Mouse (Mus musculus) midbrain, embryonic 15.5 days (tissue): Measurements from ENCODE around the gene Acbd4. TPM values are rescaled to one million over a fixed set of nuclear protein-coding genes. Genes with fewer than 3 reads are reported as not detected.
A peak's percentile ranks its signal among the peaks of the same experiment; 100 is the strongest.

Source experiments
- ATAC-seq: fragments of 200-750 bp; cut with Nextera tagmentation; replicated peaks from 2 replicates; pipeline ENCODE4 v1.8.0; 2017; ENCODE audit warnings: moderate TSS enrichment
- H3K27ac ChIP-seq: fragments of 300-500 bp; sonication (generic); 2 replicates; pipeline ENCODE4 v1.5.1; 2015; ENCODE audit warnings: mild to moderate bottlenecking, inconsistent platforms
- H3K27me3 ChIP-seq: fragments of 300-500 bp; sonication (generic); replicated peaks from 2 replicates; pipeline ENCODE4 v1.6.1; 2015; ENCODE audit warnings: inconsistent platforms
- H3K36me3 ChIP-seq: fragments of 300-500 bp; sonication (generic); replicated peaks from 2 replicates; pipeline ENCODE4 v1.6.1; 2015; ENCODE audit warnings: inconsistent platforms
- H3K4me1 ChIP-seq: fragments of 300-500 bp; sonication (generic); 2 replicates; pipeline ENCODE4 v1.6.1; 2015; ENCODE audit warnings: inconsistent platforms
- H3K4me2 ChIP-seq: fragments of 300-500 bp; sonication (generic); 2 replicates; pipeline ENCODE4 v1.6.1; 2015; ENCODE audit warnings: inconsistent platforms, mild to moderate bottlenecking, moderate library complexity
- H3K4me3 ChIP-seq: fragments of 300-500 bp; sonication (generic); 2 replicates; pipeline ENCODE4 v1.5.1; 2015; ENCODE audit warnings: mild to moderate bottlenecking, inconsistent platforms
- H3K9ac ChIP-seq: fragments of 300-500 bp; sonication (generic); 2 replicates; pipeline ENCODE4 v1.6.1; 2015; ENCODE audit warnings: mild to moderate bottlenecking, inconsistent platforms
- H3K9me3 ChIP-seq: fragments of 300-500 bp; sonication (generic); 2 replicates; pipeline ENCODE4 v1.6.1; 2016; ENCODE audit warnings: inconsistent platforms
- WGBS: fragments of 180-500 bp; shearing (Covaris S2); methylation state at CpG from one replicate; pipeline ENCODE4 v1.1.7; 2015; ENCODE audit warnings: mixed read lengths; 5-methylcytosine and 5-hydroxymethylcytosine counted together
- polyA plus RNA-seq: library from polyadenylated mRNA; unstranded; fragments of >200 nt; fragmentation: Nextera tagmentation; extraction: Ambion mirVana; gene quantifications from 2 replicates; pipeline ENCODE4 v1.2.1, GENCODE M21; 2015

Gene Acbd4
- polyA plus RNA-seq, 1 experiment from 2014 or later: 9.7 TPM

DNA sequence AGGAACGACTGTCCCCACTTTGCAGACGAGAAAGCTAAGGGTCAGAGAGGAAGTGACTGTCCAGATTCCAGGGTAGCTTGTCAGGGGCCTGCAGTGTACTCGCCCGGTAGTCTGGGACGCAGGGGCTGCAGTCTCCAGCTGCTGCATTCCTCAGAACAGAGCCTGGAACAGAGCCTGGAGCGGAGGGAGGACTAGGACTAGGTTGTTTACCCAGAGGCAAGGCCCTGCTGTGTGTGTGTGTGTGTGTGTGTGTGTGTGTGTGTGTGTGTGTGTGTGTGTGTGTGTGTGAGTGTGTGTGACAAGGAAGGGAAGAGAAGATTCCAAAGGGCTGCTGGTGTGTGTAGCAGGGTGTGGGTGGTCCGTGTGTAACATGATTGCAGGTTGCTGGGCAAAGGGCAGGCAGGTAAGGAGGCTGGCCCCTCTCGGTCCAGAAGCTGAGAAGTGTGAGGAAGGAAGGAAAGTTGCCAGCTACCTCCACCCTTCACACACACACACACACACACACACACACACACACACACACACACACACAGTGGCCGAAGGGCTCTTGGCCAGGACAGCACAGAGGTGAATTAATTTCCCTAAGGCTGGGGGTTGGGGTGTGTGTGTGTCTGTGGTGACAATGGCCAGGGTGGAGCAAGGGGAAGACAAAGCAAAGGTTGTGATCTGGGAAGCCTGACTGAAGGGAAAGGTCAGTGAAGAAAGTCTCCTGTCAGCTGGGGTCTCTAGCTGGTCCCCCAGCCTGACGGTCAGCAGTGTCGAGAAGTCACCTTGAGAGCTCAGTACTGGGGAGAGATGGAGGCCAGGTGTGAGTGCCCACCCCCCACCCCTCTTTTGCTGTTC is 39.8 kb downstream of the Acbd4 start:
- no peaks in the 10 kb centered on the region for H3K27me3 ChIP-seq
- H3K36me3 ChIP-seq: peaks cover 8% of the 10 kb centered on the region; the same call in 1 of the 2 replicates
- 39% methylated on average over 10 of the region's 11 CpGs for WGBS
- no peak overlapping the region; the same call in 1 of the 2 replicates for H3K9ac ChIP-seq
- peaks cover 22% of the 10 kb centered on the region for H3K4me1 ChIP-seq
- ATAC-seq: no peak
- no peak overlapping the region for H3K4me3 ChIP-seq
- no peak overlapping the region for H3K4me2 ChIP-seq
- no peaks in the 10 kb centered on the region for H3K9me3 ChIP-seq
- peak overlapping the region; percentile 93 for H3K27ac ChIP-seq

DNA sequence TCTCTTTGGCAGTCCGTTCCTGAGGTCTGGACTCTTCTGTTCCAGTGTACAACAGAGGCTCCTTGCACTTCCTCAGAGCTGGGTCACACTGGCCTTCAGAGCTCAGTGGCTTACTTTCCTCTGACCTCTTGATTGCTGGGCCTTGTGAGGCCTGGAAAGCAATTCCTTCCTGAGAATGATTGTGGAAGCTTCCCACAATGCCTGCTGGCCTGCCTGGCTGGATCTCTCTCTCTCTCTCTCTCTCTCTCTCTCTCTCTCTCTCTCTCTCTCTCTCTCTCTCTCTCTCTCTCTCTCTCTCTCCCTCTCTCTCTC is 40.4 kb downstream of the Acbd4 start:
- peak overlapping the region; percentile 93 for H3K27ac ChIP-seq
- no peaks in the 10 kb centered on the region for H3K9me3 ChIP-seq
- peak overlapping the region; percentile 55 for H3K4me2 ChIP-seq
- H3K4me3 ChIP-seq: no peak overlapping the region
- H3K4me1 ChIP-seq: peaks cover 22% of the 10 kb centered on the region
- no peaks in the 10 kb centered on the region for H3K27me3 ChIP-seq
- 21% methylated on average over 1 of the region's 1 CpGs for WGBS
- H3K9ac ChIP-seq: no peak overlapping the region; the same call in 1 of the 2 replicates
- no peak for ATAC-seq
- H3K36me3 ChIP-seq: peaks cover 8% of the 10 kb centered on the region; the same call in 1 of the 2 replicates

DNA sequence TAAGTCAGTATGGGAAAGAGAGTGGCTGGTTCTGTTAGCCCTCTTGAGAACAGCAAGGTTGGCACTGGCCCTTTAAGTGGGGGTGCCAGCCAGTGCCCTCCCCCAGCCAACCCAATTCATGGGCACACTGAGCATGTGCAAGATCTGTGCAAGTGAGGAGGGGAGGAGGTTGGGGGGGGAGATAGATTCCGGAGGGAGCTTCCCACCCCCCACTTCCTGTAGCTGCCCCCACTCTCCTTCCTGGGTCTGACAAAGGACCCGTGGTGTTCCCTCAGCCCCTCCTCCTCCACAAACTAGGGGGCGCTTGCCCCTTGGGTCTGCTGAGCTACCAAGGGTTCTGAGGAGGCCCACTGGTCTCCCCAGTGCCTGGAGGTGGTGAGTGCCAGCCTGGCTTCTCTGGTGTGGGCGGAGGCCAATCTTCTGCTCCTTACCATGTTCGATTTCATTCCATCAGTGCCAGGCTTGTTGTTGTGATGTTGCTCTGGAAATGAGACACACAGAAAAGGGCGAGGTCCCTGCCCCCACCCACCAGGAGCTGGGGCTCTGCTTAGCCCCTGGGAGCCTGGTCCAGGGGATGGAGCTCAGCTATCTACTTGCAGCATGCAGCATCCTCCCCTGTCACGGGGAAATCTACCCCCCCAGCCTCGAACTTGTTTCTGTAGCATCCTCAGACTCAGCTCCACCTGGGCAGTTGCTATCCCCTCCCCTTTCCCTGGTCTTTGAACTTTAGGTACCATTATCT is 41.1 kb downstream of the Acbd4 start:
- peak; percentile 95 for ATAC-seq
- Histone ChIP-seq H3K4me2 (peak overlapping the region; percentile 55), H3K27me3 (no peaks in the 10 kb centered on the region), H3K27ac (peak overlapping the region; percentile 93), H3K4me3 (peak overlapping the region; percentile 37), H3K9ac (peak overlapping the region; percentile 50), H3K4me1 (peaks cover 22% of the 10 kb centered on the region), H3K36me3 (peaks cover 8% of the 10 kb centered on the region; the same call in 1 of the 2 replicates), H3K9me3 (no peaks in the 10 kb centered on the region)
- WGBS: 21% methylated on average over 7 of the region's 8 CpGs

DNA sequence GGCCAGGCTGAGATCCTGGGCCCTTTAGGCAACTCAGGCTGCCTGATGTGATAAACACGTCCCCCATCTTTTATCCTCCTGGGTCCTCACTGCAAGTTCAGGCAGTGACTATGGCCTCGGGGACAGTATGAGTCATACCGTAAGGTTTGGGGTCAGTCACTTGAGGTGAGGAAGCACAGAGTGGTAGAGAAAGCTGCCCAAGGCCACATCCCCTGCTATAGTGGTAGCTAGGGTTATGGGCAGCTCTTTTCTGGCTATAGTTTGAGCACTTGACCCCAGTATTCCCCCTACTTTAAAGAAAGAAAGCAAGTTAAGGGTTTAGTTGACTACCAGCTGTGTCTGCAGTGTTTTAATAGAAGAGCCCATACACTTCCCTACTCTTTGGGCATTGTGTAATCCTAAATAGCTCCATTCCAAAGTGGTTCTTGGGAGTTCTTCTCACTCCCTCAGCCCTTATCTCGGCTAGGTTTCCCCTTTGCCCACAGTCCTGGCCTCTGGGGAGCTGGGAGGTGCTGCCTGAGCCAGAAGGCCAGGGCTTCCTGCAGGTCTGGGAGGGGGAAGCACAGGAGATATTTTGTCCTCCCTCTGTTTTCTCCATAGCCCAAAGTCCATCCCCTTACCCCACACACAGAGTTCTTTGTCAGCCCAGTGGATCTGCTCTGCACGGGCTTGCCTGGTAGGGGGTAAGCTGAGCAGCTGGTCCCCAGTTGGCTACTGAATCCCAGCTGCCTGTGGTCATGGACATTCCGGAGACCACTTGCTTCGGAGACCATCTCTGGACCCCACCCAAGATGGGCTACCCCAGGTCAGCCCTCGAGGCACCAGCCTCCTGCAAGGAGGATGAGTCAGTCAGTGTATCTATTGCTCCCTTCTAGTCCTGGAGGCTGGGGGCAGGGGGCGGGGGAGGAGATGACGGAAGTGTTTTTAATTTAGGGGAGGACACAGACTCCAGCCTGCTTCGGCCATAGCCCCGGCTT is 43.1 kb downstream of the Acbd4 start:
- Histone ChIP-seq H3K9me3 (no peaks in the 10 kb centered on the region), H3K9ac (no peak overlapping the region), H3K27ac (no peak overlapping the region), H3K36me3 (no peaks in the 10 kb centered on the region), H3K4me1 (peaks cover 22% of the 10 kb centered on the region), H3K27me3 (no peaks in the 10 kb centered on the region), H3K4me3 (no peak overlapping the region), H3K4me2 (no peak overlapping the region)
- WGBS: 39% methylated on average over 12 of the region's 12 CpGs
- ATAC-seq: no peak

DNA sequence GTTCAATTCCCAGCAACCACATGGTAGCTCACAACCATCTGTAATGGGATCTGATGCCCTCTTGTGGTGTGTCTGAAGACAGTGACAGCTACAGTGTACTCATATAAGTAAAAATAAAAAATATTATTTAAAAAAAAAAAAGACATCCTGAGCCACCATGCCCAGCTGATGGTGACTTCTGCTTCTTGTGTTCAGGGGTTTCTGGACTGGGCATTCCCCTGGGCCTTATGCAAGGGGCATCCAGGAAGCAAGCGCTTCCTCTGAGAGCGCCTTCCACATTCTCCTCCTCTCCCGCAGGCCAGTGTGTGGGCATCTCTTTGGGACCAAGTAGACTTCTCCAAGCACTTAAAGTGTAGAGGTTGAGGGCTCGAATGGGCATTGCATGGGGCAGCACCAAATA is 44.9 kb downstream of the Acbd4 start:
- H3K27me3 ChIP-seq: no peaks in the 10 kb centered on the region
- H3K4me3 ChIP-seq: no peak overlapping the region
- H3K27ac ChIP-seq: no peak overlapping the region
- 92% methylated on average over 4 of the region's 4 CpGs for WGBS
- no peak overlapping the region for H3K9ac ChIP-seq
- peaks cover 18% of the 10 kb centered on the region for H3K4me1 ChIP-seq
- H3K9me3 ChIP-seq: no peaks in the 10 kb centered on the region
- ATAC-seq: no peak
- no peak overlapping the region for H3K4me2 ChIP-seq
- H3K36me3 ChIP-seq: no peaks in the 10 kb centered on the region

DNA sequence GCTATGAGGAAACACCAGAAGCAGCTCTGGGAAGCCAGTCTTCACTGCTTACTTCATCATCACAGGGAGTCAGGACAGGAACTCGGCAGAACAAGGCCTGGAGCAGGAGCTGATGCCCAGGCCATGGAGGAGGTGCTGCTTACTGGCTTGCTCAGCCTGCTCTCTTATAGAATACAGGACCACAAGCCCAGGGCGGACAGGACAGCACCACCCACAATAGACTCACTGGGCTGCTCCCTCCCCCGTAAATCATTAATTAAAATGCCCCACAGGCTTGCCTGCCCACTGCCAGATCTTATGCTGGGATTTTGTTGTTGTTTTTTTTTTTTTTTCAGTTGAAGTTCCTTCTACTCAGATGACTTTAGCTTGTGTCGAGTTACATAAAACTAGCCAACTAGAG is 46.3 kb downstream of the Acbd4 start:
- no peaks in the 10 kb centered on the region for H3K27me3 ChIP-seq
- no peak for ATAC-seq
- H3K27ac ChIP-seq: no peak overlapping the region
- H3K4me2 ChIP-seq: no peak overlapping the region
- no peak overlapping the region for H3K4me3 ChIP-seq
- WGBS: 68% methylated on average over 4 of the region's 4 CpGs
- no peaks in the 10 kb centered on the region for H3K36me3 ChIP-seq
- H3K9me3 ChIP-seq: no peaks in the 10 kb centered on the region
- H3K9ac ChIP-seq: no peak overlapping the region
- H3K4me1 ChIP-seq: peaks cover 5% of the 10 kb centered on the region

DNA sequence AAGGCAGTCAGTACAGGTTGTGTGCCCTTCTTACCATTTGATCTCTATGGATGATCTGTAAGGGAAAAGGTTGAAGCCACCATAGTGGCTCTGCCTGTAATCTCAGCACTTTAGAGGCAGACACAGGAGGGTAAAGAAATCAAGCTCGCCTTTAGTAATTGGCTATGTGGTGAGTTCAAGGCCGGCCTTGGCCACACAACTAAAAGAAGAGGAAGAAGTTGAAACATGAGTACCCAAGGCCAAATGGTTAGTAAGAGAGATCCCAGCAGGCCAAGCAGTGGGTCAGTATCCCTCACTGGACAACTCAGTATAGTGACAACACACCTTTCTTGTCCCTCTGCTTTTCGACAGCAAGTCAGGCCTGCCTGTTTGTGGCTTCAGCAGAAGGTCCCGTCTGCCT is 48.3 kb downstream of the Acbd4 start:
- H3K27ac ChIP-seq: no peak overlapping the region
- WGBS: 95% methylated on average over 4 of the region's 4 CpGs
- no peak overlapping the region for H3K4me2 ChIP-seq
- no peak overlapping the region for H3K9ac ChIP-seq
- H3K4me1 ChIP-seq: no peaks in the 10 kb centered on the region
- H3K9me3 ChIP-seq: no peaks in the 10 kb centered on the region
- no peaks in the 10 kb centered on the region for H3K27me3 ChIP-seq
- no peak for ATAC-seq
- H3K36me3 ChIP-seq: no peaks in the 10 kb centered on the region
- H3K4me3 ChIP-seq: no peak overlapping the region

DNA sequence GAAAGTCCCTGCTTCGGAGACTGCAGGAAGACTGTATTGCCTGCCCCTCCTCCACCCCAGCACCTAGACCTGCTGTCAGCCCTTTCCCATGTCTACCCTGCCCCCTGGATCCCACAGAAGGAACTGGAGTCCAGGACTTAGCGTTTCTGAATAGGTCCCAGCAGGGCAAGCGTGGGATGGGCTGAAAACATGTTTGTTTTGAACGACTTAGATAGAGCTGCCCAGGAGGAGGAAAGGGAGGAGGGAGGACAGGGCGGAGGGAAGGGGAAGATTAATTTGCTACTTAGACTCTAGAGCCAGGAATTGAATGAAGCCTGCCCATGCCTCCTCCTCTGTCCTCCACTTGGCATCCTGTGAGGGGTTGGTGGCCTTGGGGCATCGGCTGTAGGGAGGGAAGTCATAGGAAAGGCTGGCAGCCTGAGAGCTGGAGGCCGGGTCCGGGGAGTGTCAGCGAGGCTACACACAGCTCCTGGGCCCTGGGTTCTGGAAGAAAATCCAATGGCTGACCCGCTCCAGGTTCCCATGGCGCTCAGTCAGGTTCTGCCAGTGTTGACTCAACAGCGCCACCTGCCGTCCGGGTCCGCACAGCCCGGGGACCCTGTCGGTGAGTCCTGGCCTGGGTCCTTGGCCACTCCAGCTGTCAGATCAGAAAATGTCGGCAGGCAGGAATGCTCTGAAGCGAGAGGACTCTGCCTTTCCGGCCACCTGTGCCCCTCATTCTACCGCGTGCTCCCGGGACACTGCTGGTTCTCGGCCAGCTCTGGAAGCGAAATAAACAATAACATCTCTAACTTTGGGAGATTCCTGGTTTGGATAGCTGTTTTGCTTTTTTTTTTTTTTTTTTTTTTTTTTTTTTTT is 57.4 kb downstream of the Acbd4 start:
- H3K27ac ChIP-seq: no peak overlapping the region
- H3K27me3 ChIP-seq: no peaks in the 10 kb centered on the region
- peaks cover 7% of the 10 kb centered on the region; the same call in 1 of the 2 replicates for H3K4me1 ChIP-seq
- H3K9ac ChIP-seq: no peak overlapping the region
- no peaks in the 10 kb centered on the region for H3K36me3 ChIP-seq
- ATAC-seq: peak; percentile 87
- WGBS: 2% methylated on average over 25 of the region's 25 CpGs
- H3K4me3 ChIP-seq: 0 out of 2 replicates have a peak overlapping the region, but pooled peaks have one; percentile 15
- H3K4me2 ChIP-seq: peak overlapping the region; percentile 39
- no peaks in the 10 kb centered on the region for H3K9me3 ChIP-seq

DNA sequence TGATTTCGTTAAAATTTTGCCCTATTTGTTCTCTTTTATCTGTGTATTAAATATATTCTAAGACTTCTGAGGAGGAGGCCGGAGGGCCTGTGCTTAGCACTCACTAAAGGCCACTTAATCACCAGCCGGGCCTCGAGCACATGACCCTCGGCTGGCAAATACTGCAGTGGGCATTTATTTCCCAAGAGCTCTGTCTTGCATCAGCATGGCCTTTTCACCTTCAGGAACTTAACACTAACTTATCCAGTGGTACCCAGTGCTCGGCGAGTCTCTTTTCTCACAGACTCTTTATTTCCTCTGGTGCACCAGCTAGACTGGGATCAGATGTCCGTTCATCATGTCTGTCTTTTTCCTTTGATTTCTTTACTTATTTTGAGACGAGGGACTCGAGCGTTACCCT is 59.3 kb downstream of the Acbd4 start:
- no peak overlapping the region for H3K9ac ChIP-seq
- H3K4me2 ChIP-seq: no peak overlapping the region
- peaks cover 7% of the 10 kb centered on the region; the same call in 1 of the 2 replicates for H3K4me1 ChIP-seq
- no peak overlapping the region for H3K27ac ChIP-seq
- H3K9me3 ChIP-seq: no peaks in the 10 kb centered on the region
- no peaks in the 10 kb centered on the region for H3K27me3 ChIP-seq
- WGBS: 93% methylated on average over 11 of the region's 11 CpGs
- no peak overlapping the region for H3K4me3 ChIP-seq
- no peak for ATAC-seq
- H3K36me3 ChIP-seq: no peaks in the 10 kb centered on the region

DNA sequence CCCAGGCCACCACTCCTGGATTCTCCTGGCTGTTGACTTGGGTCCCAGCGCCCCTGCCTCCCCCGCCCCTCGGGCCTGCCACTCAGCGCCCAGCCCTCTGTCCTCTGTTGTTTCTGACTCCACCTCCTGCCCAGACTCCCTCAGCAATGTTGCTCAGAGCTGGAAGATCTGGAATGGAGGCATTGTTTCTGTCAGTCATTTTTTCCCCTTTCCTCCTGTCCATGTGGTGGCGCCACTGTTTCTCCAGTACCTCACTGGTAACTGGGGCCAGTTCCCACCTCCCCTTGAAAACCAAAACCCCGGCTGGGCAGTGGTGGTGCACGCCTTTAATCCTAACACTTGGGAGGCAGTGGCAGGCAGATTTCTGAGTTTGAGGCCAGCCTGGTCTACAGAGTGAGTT is 60.0 kb downstream of the Acbd4 start:
- no peaks in the 10 kb centered on the region for H3K9me3 ChIP-seq
- no peak for ATAC-seq
- H3K9ac ChIP-seq: no peak overlapping the region
- WGBS: 76% methylated on average over 7 of the region's 7 CpGs
- H3K27me3 ChIP-seq: no peaks in the 10 kb centered on the region
- peaks cover 7% of the 10 kb centered on the region; the same call in 1 of the 2 replicates for H3K4me1 ChIP-seq
- H3K27ac ChIP-seq: no peak overlapping the region
- no peak overlapping the region for H3K4me2 ChIP-seq
- no peaks in the 10 kb centered on the region for H3K36me3 ChIP-seq
- H3K4me3 ChIP-seq: no peak overlapping the region
